Mouse (Mus musculus) megakaryocyte, embryonic 14.5 days (primary cell): ENCODE data around the gene Txnrd2. TPM values are rescaled to one million over a fixed set of nuclear protein-coding genes. Genes with fewer than 3 reads are reported as not detected.
A peak's percentile ranks its signal among the peaks of the same experiment; 100 is the strongest.

Experiments used
- H3K27me3 ChIP-seq: replicated peaks from 2 replicates; pipeline ENCODE3; 2012; ENCODE audit warnings: inconsistent platforms
- H3K36me3 ChIP-seq: replicated peaks from 2 replicates; pipeline ENCODE3; 2012; ENCODE audit warnings: low read length, inconsistent platforms, mixed read lengths
- H3K4me1 ChIP-seq: 2 replicates; pipeline ENCODE4 v1.6.1; 2012; ENCODE audit warnings: inconsistent platforms
- H3K4me3 ChIP-seq: replicated peaks from 2 replicates; pipeline ENCODE3; 2012; ENCODE audit warnings: moderate library complexity, mild to moderate bottlenecking, inconsistent platforms
- H3K9me3 ChIP-seq: 2 replicates; pipeline ENCODE4 v1.6.1; 2012; ENCODE audit warnings: inconsistent platforms
- FLI1 ChIP-seq: IDR thresholded peaks from 2 replicates; pipeline ENCODE4 v1.6.1; 2012; ENCODE audit warnings: low read length, inconsistent platforms, mixed read lengths
- GATA1 ChIP-seq: IDR thresholded peaks from 3 replicates; pipeline ENCODE4 v1.6.1; 2012; ENCODE audit warnings: mixed read lengths, low read length, inconsistent platforms, borderline replicate concordance
- polyA plus RNA-seq: library from polyadenylated mRNA; stranded (reverse); fragments of >175 nt; gene quantifications from 2 replicates; pipeline ENCODE4 v1.2.3, GENCODE M21; 2012; ENCODE audit warnings: low replicate concordance; ENCODE audit not compliant: insufficient read depth

Txnrd2 gene
- polyA plus RNA-seq, 1 experiment = 6.9 TPM

DNA sequence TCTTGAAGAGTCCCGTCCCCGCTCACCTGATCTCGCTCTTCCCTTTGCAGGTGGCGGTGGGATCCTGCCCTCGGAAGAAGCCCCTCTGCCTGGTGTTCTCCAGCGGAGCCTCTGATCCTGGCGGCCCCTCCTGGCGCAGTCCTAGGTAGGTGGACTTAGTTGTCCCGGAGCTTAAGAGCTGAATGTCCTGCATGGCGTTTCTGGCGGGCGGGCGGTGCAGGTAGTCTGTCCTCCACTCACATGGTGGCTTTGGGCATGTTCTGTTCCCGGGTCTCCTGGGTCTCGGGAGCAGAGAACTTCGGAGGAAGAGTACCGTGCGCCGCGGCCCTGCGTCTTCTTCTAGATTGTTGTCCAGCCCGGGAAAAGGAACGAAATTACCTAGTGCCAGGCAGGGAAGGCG lies 72.8 kb downstream of the Txnrd2 start:
- H3K4me1 ChIP-seq = peaks cover 40% of the 10 kb centered on the region
- peaks cover 28% of the 10 kb centered on the region for H3K36me3 ChIP-seq
- no peaks in the 10 kb centered on the region for H3K9me3 ChIP-seq
- peak overlapping the region; percentile 94 for H3K4me3 ChIP-seq
- no peak for TF ChIP-seq GATA1
- no peak for TF ChIP-seq FLI1
- H3K27me3 ChIP-seq = no peaks in the 10 kb centered on the region

DNA sequence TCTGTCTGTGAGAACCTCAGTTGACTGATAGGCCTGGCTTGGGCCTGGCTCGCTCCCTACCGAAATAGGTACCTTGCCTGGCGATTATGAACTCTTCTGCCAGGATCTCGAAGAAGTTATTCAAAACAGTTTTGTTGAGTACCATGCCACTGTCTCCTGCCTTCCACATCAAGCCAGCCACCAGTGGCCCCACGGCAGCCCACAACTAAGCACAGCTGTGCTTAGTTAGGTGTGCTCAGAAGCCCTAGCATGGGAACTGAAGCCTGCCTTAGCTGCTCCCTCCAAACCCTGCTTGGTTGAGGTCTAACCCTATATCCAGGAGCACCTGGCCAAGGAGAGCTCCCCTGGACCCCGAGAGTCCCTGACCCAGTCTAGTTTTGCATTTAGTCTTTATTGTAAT lies 75.3 kb downstream of the Txnrd2 start:
- Histone ChIP-seq H3K27me3 (no peaks in the 10 kb centered on the region), H3K9me3 (no peaks in the 10 kb centered on the region), H3K4me1 (peaks cover 40% of the 10 kb centered on the region), H3K4me3 (no peak overlapping the region), H3K36me3 (peaks cover 30% of the 10 kb centered on the region)
- no peak for TF ChIP-seq GATA1
- no peak for TF ChIP-seq FLI1

DNA sequence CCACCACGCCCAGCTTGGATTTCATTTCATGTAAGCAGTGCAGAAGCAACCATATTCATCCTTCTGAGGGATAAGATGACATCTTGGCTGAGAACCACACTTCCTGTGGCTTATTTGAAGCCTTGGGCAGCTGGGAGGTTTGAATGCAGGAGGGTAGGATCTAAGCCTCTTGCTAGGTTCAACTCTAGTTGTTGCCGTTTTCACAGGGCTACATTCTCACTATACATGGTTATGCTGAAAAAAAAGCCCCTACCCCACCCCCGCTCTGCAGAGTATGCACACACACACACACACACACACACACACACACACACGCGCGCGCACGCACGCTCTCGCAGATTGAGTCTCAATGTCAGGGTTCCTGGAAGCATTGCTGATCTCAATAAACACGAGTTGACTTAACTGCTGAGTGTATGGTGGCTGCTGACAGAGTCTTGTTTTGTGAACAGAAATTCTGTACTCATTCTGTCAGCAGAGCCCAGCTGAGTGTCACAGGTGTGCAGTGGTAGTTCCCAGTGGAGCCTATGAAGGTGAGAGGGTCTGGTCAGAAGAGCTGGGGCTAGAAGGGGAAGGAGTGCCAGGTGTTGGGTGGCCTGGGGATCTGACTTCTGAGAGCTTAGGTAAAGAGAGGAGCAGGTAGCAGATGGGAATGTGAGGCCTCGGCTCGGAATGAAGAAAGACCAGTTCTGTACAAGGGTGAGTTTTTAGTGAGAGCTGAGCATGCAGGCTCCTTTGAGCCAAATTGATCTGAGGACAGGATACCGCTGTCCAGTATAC lies 77.6 kb downstream of the Txnrd2 start:
- H3K9me3 ChIP-seq = no peaks in the 10 kb centered on the region
- H3K4me1 ChIP-seq = peaks cover 45% of the 10 kb centered on the region
- H3K27me3 ChIP-seq = no peaks in the 10 kb centered on the region
- peaks cover 30% of the 10 kb centered on the region for H3K36me3 ChIP-seq
- TF ChIP-seq GATA1 = no peak
- TF ChIP-seq FLI1 = no peak
- no peak overlapping the region for H3K4me3 ChIP-seq

DNA sequence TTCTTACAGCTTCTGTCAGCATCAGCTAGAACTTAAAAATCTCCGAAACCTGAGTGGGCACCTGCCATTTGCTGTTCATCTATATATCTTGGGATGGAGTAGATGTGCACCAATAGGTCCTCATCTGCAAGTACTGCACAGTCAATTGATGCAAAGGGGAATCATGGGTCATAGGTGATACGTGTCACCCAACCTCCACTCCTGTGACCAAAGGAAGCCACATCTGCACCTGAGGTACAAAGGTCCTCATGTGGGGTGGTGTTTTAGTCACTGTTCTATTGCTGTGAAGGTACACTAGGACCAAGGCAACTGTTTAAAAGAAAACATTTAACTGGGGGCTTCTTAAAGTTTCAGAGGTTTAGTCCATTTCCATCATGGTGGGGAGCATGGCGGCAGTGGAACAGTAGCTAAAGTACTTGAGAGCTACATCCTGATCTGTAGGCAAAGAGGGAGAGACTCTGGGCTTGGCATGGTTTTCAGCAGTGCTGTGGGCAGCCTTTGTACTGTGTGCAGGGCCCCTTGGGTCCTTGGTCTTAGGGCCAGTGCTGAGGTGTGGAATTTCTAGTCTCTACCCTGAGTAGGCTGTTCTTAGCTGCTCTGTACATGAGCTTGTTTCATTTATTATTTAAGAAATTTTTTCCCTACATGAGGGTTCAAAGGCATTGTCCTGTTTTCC lies 80.5 kb downstream of the Txnrd2 start:
- TF ChIP-seq GATA1 (no peak), FLI1 (no peak)
- H3K27me3 ChIP-seq = no peaks in the 10 kb centered on the region
- no peaks in the 10 kb centered on the region for H3K9me3 ChIP-seq
- H3K4me3 ChIP-seq = no peak overlapping the region
- H3K36me3 ChIP-seq = peaks cover 12% of the 10 kb centered on the region
- H3K4me1 ChIP-seq = peaks cover 37% of the 10 kb centered on the region

DNA sequence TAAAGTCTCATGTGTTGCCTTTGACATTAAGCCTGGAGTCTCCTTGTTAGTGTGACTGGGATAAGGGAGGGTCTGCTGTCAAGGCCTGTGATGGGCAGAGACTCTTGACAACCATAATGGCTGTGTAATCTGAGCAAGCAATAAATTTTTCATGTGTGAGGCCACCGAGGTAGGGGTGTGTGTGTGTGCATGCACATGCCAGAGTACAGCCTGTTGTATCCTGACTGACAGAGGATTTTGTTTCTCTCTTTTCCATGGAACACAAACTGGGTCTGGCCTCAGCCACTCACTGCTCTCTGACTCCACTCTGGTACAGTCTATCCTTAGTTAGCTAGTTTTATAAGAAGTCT lies 81.0 kb downstream of the Txnrd2 start:
- Histone ChIP-seq H3K4me3 (no peak overlapping the region), H3K36me3 (peaks cover 7% of the 10 kb centered on the region), H3K9me3 (no peaks in the 10 kb centered on the region), H3K4me1 (peaks cover 37% of the 10 kb centered on the region), H3K27me3 (no peaks in the 10 kb centered on the region)
- TF ChIP-seq GATA1 (no peak), FLI1 (no peak)

DNA sequence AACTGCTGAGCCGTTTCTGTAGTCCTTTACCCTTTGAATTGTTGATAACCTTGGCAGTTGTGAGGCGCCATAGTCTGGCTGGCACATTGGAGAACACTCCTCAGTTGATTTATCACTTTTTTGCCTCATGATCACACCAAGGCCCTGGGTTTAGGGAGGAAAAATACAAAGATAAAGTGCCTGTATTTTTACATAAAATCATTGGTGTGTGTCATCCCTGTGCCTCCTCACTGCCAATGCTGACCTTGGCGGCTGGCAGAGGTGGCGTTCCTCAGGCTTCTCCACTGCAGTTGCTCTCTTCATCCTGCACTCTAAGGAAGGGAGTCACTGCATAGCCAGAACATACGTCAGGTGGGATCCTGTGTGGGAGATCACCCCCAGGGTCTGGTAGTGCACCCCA lies 85.6 kb downstream of the Txnrd2 start:
- H3K36me3 ChIP-seq = no peaks in the 10 kb centered on the region
- peaks cover 49% of the 10 kb centered on the region for H3K4me1 ChIP-seq
- TF ChIP-seq GATA1 = no peak
- no peak for TF ChIP-seq FLI1
- no peaks in the 10 kb centered on the region for H3K27me3 ChIP-seq
- no peak overlapping the region for H3K4me3 ChIP-seq
- H3K9me3 ChIP-seq = no peaks in the 10 kb centered on the region

DNA sequence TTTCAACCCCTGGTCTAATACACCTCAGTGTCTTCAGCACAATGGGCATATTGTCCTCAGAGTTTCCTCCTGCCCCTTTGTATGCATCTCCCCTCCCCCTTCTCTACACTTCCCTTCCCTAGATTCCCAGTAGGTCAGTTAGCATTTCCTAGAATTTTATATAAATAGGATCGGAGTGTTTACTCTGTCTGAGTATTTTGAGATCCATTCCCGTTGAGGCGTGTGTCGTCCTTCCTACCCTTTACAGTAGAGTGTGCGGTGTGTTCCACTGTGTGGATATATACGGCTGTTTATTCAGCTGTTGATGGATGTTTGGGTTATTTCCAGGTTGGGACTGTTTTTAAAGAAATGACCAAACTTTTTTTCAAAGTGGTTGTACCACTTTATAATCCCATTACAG lies 87.3 kb downstream of the Txnrd2 start:
- Histone ChIP-seq H3K4me1 (peaks cover 54% of the 10 kb centered on the region), H3K27me3 (no peaks in the 10 kb centered on the region), H3K4me3 (no peak overlapping the region), H3K9me3 (no peaks in the 10 kb centered on the region), H3K36me3 (no peaks in the 10 kb centered on the region)
- TF ChIP-seq GATA1 (no peak), FLI1 (no peak)

DNA sequence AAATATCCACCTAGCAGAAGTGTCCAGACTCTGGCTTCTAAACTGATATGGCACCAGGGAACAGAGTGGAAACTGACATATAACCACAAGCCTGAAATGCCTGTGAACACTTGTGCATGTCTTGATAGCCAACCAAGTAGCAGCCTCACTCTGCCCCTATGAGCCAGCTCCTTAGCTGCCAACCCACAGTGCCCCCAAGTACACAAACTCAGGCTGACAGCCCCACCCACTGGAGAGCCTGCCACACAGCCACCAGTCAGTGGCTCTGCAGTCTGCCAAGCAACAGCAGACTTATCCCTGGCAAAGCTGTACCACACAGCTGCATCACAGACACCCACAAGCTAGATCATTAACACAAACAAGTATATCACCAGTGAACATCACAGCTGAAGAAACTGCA lies 91.9 kb downstream of the Txnrd2 start:
- H3K4me1 ChIP-seq = peaks cover 32% of the 10 kb centered on the region
- no peak overlapping the region for H3K4me3 ChIP-seq
- no peak for TF ChIP-seq GATA1
- TF ChIP-seq FLI1 = no peak
- no peaks in the 10 kb centered on the region for H3K27me3 ChIP-seq
- H3K36me3 ChIP-seq = no peaks in the 10 kb centered on the region
- H3K9me3 ChIP-seq = no peaks in the 10 kb centered on the region

DNA sequence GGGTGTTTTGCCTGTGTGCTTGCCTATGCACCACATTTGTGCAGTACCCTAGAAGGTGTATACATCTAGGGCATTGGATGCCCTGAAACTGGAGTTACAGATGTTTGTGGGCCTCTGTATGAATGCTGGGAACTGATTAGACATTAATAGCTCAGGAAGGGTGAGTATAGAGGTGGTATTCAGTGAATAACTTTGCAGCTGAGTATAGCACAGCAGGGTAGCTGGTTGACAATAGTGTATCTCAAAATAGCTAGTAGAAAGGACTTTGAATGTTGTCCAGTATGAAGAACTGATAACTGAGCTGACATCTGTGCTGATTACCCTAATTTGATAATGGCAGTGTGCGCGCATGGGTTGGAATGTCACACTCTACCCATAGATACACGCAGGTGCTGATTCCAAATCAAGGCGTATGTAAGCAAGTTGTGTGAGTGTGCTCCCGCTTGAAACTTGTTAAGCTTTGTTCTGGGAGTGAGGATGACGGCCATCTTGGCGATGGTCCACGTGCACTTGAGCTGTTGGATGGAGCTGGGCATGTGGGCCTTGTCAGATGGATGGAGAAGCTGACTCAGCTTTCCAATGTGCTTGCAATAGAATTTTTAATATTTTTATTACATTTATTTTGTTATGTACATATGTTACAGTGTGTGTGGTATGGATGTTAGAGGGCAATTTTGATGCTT lies 97.5 kb downstream of the Txnrd2 start:
- H3K9me3 ChIP-seq = no peaks in the 10 kb centered on the region
- H3K4me3 ChIP-seq = no peak overlapping the region
- TF ChIP-seq GATA1 (no peak), FLI1 (no peak)
- no peaks in the 10 kb centered on the region for H3K27me3 ChIP-seq
- no peaks in the 10 kb centered on the region for H3K4me1 ChIP-seq
- no peaks in the 10 kb centered on the region for H3K36me3 ChIP-seq

DNA sequence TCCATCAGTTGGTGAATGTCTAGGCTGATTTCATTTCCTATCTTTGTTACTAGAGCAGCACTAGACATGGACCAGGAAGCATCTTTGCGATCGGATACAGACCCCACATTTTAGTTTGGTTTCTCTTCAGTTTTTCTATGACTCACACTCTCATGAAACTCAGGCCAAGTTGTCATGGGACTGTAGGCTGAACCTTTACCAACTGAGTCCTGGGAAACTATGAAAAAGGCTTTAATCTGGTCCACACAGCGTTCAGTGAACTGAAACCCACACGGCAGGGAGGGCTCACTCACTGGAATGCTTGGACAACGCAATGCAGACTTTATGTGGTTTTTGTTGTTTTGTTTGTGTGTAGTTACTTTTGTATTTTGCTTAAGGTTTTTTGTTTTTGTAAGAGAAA lies 102.5 kb downstream of the Txnrd2 start:
- no peaks in the 10 kb centered on the region for H3K4me1 ChIP-seq
- H3K4me3 ChIP-seq = no peak overlapping the region
- peaks cover 7% of the 10 kb centered on the region for H3K27me3 ChIP-seq
- no peaks in the 10 kb centered on the region for H3K36me3 ChIP-seq
- TF ChIP-seq FLI1 = no peak
- no peak for TF ChIP-seq GATA1
- H3K9me3 ChIP-seq = peaks cover 6% of the 10 kb centered on the region; the same call in 1 of the 2 replicates

Other genes with a start within 250 kb of the Txnrd2 start
- not detected in 2 replicates for gene Ccdc188, start 208.5 kb upstream of the Txnrd2 start, polyA plus RNA-seq
- gene Zdhhc8, start 191.2 kb upstream of the Txnrd2 start, polyA plus RNA-seq = 18.6 and 41.2 TPM in 2 replicates
- gene Trmt2a, start 177.7 kb upstream of the Txnrd2 start, polyA plus RNA-seq = 3.9 and 21.7 TPM in 2 replicates
- 283 and 648 TPM in 2 replicates for gene Ranbp1, start 177.7 kb upstream of the Txnrd2 start, polyA plus RNA-seq
- gene Gm49776, start 168.1 kb upstream of the Txnrd2 start, polyA plus RNA-seq = 1.3 TPM in 1 of 2 replicates, not detected in the other
- gene Dgcr8, start 137.1 kb upstream of the Txnrd2 start, polyA plus RNA-seq = 0.77 and 2.5 TPM in 2 replicates
- gene Tango2, start 78.3 kb upstream of the Txnrd2 start, polyA plus RNA-seq = 17.3 and 33.0 TPM in 2 replicates
- gene Arvcf, start 78.2 kb upstream of the Txnrd2 start, polyA plus RNA-seq = 2.6 TPM in 1 of 2 replicates, not detected in the other
- gene Comt, start 468 bp downstream of the Txnrd2 start, polyA plus RNA-seq = 52.8 and 53.5 TPM in 2 replicates
- 2.7 and 11.4 TPM in 2 replicates for gene Gnb1l, start 72.3 kb downstream of the Txnrd2 start, polyA plus RNA-seq
- gene Rtl10, start 72.5 kb downstream of the Txnrd2 start, polyA plus RNA-seq = 1.9 TPM in 1 of 2 replicates, not detected in the other
- not detected in 2 replicates for gene Tbx1, start 164.3 kb downstream of the Txnrd2 start, polyA plus RNA-seq
- gene Gp1bb, start 196.0 kb downstream of the Txnrd2 start, polyA plus RNA-seq = 3,910 and 6,936 TPM in 2 replicates
- gene Gm49601, start 200.0 kb downstream of the Txnrd2 start, polyA plus RNA-seq = 1.0 TPM in 1 of 2 replicates, not detected in the other
- gene Sept5, start 203.6 kb downstream of the Txnrd2 start, polyA plus RNA-seq = 8.0 and 10.3 TPM in 2 replicates